Mouse (Mus musculus): ENCODE data around the gene Kif26b.

Kif26b gene

DNA sequence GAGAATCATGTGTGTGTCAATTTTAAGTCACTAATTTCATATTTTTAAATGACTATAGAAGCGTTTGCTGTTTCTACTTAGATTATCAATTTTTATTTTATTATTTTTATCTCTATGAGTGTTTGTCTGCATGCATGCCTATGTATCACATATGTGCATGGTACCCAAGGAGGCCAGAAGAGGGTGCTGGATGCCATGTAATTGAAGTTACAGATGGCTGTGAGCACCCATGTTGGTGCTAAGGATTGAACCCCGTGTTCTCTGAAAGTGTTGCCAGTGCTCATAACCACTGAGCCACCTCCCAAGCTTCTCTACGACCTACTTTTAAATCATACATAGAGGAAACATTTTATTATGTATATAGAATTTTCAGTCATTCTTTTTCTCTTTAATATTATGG, 68.2 kb downstream of the Kif26b start:
- DNase-seq (ENCODE audit: low read depth): no peak

GRCm38 (mm10) chr1:178597757-178598156, 68.8 kb downstream of the Kif26b start:
- DNase-seq (ENCODE audit: low read depth): no peak

GRCm38 (mm10) chr1:178600851-178601569, 72.1 kb downstream of the Kif26b start:
- DNase-seq (ENCODE audit: low read depth): no peak

DNA sequence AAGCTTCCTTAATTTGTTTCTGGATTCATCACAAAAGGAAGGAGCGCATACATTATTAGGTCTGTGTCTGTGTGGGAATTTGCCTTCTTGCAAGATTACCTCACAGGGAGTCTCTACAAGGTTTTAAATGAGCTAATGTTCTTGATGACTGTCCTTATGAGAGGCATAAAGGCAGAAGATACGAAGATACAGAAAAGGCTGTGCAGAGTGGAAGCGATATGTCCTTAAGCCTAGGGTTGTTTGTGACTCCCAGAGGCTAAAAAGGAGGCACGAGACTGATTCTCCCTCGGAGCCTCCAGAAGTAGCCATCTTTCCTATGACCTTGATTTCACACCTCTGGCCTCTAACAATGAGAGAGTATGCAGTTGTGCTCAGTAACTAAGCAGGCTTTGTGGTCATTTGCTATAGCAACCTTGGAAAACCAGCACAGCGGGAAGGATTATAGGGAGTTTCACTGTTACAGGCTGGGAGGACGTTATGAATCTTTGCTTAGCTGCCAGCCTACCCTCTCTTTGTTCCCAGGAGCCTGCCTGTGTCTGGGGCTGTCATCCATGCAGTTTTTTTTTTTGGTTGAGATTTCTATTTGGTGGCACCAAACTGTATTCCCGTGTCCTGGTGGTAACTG, 80.3 kb downstream of the Kif26b start:
- no peak for DNase-seq (ENCODE audit: low read depth)

GRCm38 (mm10) chr1:178611512-178611911, 82.6 kb downstream of the Kif26b start:
- DNase-seq (ENCODE audit: low read depth): no peak

DNA sequence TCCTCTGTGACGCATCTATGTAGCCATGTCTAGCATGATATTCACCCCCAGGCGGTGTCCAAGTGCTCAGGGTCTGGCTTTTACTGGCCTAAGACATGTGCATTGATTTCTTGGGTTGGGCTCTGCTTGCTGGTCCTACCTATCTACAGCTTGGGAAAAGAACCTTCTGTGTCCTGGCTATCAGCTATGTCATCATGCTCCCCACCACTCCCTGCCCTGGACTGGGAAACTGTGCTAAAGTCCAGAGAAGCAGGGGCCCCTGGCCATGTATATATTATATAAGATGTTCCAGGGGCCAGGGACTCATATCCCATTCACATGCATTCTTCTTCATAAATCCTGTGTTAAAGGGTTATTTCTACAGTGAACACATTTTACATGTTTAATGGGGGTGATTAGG, 92.4 kb downstream of the Kif26b start:
- DNase-seq (ENCODE audit: low read depth): no peak

DNA sequence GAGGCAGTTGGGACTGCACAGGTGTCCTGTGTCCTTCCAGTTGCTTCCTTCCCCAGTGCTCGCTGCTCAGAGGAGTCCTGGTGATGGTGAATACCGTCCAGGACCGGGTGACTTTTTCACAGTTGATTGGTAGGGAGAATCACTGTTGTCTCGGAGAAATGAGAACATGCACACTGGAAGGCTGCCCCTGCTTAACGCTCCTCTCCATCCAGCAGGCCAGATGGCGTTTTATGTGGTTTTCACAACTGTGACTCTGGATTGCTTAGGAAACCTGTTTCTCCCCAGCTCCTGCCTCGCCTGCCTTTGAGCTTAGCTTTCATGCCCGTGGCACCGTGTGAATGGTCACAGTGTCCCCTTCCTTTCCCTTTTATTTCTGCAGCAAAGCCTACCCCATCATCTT, 95.0 kb downstream of the Kif26b start:
- no peak for DNase-seq (ENCODE audit: low read depth)

DNA sequence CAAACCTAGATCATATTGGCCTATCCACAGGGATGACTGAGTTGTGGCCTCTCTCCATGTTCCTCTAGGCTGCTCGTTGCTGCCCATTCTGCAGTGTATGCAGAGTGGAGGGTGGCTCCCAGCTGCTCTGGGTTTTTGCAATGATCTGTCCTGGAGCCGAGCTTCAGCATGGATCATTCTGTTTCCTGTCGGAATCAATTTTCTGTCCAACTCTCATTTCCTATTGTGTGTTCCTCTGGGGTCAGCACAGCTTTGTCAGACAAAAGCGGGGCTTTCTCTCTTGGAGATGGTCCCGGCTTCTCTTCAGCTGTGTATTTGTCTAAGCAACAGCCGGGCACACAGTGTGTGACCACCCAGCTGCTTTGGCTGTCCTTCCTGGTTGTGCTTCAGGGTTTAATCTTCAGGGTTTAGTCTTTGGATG, 98.0 kb downstream of the Kif26b start:
- DNase-seq (ENCODE audit: low read depth): no peak

GRCm38 (mm10) chr1:178630042-178630441, 101.1 kb downstream of the Kif26b start:
- DNase-seq (ENCODE audit: low read depth): peak; percentile 59

GRCm38 (mm10) chr1:178631863-178632262, 102.9 kb downstream of the Kif26b start:
- no peak for DNase-seq (ENCODE audit: low read depth)

DNA sequence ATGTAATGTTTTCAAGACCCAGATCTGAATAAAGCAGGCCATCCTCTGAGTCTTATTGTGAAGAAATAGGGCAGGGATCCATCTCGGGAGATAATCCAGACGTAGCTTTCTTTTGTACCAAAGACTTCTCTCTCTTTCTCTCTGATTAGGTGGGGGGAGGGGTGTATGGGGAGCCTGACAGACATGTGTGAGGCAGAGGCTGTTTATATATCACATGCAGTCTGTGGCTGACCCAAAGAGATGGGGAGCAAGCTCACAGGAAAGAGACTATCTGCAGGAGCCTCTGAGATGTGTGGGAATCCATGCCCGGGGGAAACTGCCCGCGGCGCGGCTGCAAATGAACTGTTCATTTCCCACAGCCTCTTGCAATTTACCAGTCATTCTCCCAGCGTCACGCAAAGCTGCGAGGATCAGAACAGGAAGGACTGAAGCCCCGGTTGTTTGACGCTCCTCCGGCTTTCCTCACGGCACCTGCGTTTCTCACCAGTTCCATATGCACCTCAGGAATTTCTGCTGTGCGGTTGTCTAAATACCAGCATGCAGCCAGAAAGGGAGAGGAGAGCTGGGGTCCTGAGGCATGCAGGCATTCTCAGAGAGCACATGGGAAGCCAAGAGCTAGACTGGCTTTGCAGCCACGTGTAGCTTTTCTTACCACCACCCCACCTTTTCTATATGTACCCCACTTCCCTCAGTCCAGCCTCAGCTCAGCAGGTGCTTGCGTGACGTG, 105.6 kb downstream of the Kif26b start:
- no peak for DNase-seq (ENCODE audit: low read depth)

- no peak for DNase-seq (ENCODE audit: low read depth)
Measured at GRCm38 (mm10) chr1:178635470-178635869, 106.5 kb downstream of the Kif26b start.

- no peak for DNase-seq (ENCODE audit: low read depth)
Measured at GRCm38 (mm10) chr1:178637293-178637692, 108.4 kb downstream of the Kif26b start.

- no peak for DNase-seq (ENCODE audit: low read depth)
Measured at GRCm38 (mm10) chr1:178639951-178640350, 111.0 kb downstream of the Kif26b start.

DNA sequence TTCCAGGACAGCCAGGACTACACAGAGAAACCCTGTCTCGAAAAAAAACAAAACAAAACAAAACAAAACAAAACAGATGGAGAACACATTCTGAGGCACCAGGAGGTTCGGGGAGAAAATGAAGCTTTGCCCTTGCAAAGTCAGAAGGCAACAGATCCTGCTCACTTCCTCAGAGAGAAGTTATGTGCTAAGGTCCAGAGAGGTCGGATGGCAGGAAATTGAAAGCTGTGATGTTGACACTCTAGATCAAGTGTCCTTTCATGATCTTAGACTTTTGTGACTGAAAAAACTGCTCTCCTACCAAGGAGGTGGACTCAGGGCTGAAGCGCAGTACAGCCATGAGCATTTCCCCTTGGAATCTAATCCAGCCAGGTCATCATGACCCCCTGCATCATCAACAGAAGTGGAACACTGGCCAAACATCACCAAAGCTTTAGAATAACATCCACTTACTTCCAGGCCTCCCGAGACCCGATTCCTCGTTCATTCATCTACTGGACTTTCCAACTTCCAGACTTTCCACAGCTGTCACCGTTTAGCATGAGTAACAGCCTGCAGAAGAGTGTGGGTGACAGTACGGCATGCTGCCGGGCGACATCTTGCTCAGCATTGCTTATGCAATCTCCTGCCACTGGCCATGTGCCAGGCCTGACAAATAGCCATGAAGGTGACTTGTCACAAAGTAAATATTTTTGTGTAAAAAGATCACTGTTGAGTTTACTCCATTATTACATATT, 112.0 kb downstream of the Kif26b start:
- DNase-seq (ENCODE audit: low read depth): no peak

GRCm38 (mm10) chr1:178641788-178642187, 112.9 kb downstream of the Kif26b start:
- DNase-seq (ENCODE audit: low read depth): no peak

GRCm38 (mm10) chr1:178644954-178645353, 116.0 kb downstream of the Kif26b start:
- DNase-seq (ENCODE audit: low read depth): no peak

- no peak for DNase-seq (ENCODE audit: low read depth)
Measured at GRCm38 (mm10) chr1:178646589-178646988, 117.7 kb downstream of the Kif26b start.

GRCm38 (mm10) chr1:178655525-178655924, 126.6 kb downstream of the Kif26b start:
- DNase-seq (ENCODE audit: low read depth): no peak

DNA sequence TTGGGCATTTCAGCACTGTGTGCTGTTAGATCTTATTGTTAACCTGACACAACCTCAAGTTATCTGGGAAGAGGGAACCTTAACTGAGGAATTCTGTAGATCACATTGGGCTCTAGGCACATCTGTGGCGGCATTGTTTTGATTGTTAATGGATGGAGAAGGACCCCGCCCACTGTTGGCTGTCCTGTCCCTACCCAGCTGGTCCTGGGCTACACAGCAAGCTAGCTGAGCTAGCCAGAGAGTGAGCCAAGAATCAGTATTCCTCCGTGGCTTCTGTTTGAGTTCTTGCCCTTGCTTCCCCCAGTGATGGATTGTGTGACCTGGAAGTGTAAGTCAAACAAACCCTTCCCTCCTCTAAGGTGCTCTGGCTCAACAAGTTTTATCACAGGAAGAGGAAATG, 132.1 kb downstream of the Kif26b start:
- DNase-seq (ENCODE audit: low read depth): no peak

DNA sequence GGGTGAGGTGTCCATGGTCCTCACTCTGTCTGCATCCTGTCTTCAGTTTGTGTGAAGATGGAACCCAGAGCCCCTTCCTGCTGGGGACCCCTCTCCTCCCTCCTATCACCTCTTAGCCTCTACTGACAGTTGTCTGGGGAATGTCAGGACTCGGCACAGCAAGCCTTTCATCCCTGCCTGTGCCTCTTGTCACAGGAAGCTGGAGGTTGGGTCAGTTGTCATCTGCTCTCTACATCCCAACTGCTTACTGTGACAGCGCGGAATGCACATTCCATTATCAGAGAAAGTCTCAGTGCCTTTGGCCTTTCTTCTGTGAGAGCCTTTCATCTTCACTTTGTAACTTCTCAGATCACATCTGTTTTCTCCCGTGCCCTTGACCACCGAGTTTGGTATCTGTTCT, 132.6 kb downstream of the Kif26b start:
- no peak for DNase-seq (ENCODE audit: low read depth)

DNA sequence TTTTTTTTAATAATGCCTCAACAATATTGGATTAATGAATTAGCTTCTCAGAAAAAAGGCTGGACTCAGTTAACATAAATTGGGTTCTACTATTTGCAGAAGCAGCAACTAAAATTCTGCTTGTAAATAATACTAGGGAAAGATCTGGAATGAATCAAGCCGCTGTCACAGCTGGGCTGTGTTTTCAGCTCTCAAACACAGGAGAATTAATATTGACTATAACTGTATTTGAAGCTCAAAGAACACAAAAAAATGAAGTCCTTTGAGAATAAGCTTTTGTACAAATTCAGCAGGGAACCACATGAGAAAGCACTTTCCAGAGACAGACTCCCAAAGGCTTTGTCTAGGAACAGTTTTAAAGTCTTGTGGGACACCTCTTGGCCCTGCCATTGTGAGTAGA, 134.6 kb downstream of the Kif26b start:
- DNase-seq (ENCODE audit: low read depth): no peak

Data from c-Kit-positive CD71-positive TER-119-negative erythroid progenitor cells, embryonic 14.5 days (primary cell).